Mouse (Mus musculus) cerebral cortex, adult 2 months (tissue): Measurements from ENCODE around the gene Gm20388.

ENCODE experiments used
- WGBS: fragments of 180-500 bp; shearing (Covaris S2); methylation state at CpG from one replicate; pipeline ENCODE4 v1.1.7; 2018; 5-methylcytosine and 5-hydroxymethylcytosine counted together

Gm20388 gene

GRCm38 (mm10) chr8:122362271-122362670 lies 2451.6 kb downstream of the Gm20388 start:
- WGBS: 30% methylated on average over 5 of the region's 5 CpGs

GRCm38 (mm10) chr8:122362967-122363366 lies 2452.3 kb downstream of the Gm20388 start:
- 31% methylated on average over 8 of the region's 8 CpGs for WGBS

- 58% methylated on average over 10 of the region's 10 CpGs for whole genome bisulfite sequencing
Observed at GRCm38 (mm10) chr8:122368494-122368893, 2457.9 kb downstream of the Gm20388 start.

GRCm38 (mm10) chr8:122369665-122370064 lies 2459.0 kb downstream of the Gm20388 start:
- 19% methylated on average over 9 of the region's 9 CpGs for WGBS

- 76% methylated on average over 6 of the region's 6 CpGs for WGBS
Observed at GRCm38 (mm10) chr8:122371706-122372105, 2461.1 kb downstream of the Gm20388 start.

GRCm38 (mm10) chr8:122375320-122375719 lies 2464.7 kb downstream of the Gm20388 start:
- WGBS: 77% methylated on average over 7 of the region's 7 CpGs

- 24% methylated on average over 13 of the region's 13 CpGs for WGBS
Observed at GRCm38 (mm10) chr8:122375751-122376364, 2465.2 kb downstream of the Gm20388 start.

GRCm38 (mm10) chr8:122376365-122377231 lies 2466.0 kb downstream of the Gm20388 start, which contains the start of gene Zc3h18:
Gene Zc3h18 (plus strand): TSS chr8:122376609.
- WGBS: under 1% methylated on average over 107 of the region's 107 CpGs

GRCm38 (mm10) chr8:122383039-122383438 lies 2472.4 kb downstream of the Gm20388 start:
- WGBS: 79% methylated on average over 4 of the region's 4 CpGs

- WGBS: 87% methylated on average over 3 of the region's 3 CpGs
Observed at GRCm38 (mm10) chr8:122389357-122389756, 2478.7 kb downstream of the Gm20388 start.

GRCm38 (mm10) chr8:122390758-122391157 lies 2480.1 kb downstream of the Gm20388 start:
- 80% methylated on average over 3 of the region's 3 CpGs for WGBS

GRCm38 (mm10) chr8:122395291-122395690 lies 2484.7 kb downstream of the Gm20388 start:
- 74% methylated on average over 6 of the region's 6 CpGs for WGBS

GRCm38 (mm10) chr8:122398186-122398585 lies 2487.5 kb downstream of the Gm20388 start:
- 94% methylated on average over 9 of the region's 9 CpGs for WGBS

GRCm38 (mm10) chr8:122405146-122405805 lies 2494.6 kb downstream of the Gm20388 start:
- WGBS: 93% methylated on average over 9 of the region's 9 CpGs

- 91% methylated on average over 7 of the region's 7 CpGs for WGBS
Observed at GRCm38 (mm10) chr8:122407678-122408077, 2497.0 kb downstream of the Gm20388 start.

- WGBS: 71% methylated on average over 9 of the region's 9 CpGs
Observed at GRCm38 (mm10) chr8:122414311-122414710, 2503.7 kb downstream of the Gm20388 start.

GRCm38 (mm10) chr8:122415554-122415953 lies 2504.9 kb downstream of the Gm20388 start:
- whole genome bisulfite sequencing: 75% methylated on average over 6 of the region's 6 CpGs

- 39% methylated on average over 9 of the region's 9 CpGs for WGBS
Observed at GRCm38 (mm10) chr8:122419881-122420555, 2509.4 kb downstream of the Gm20388 start.

- 82% methylated on average over 14 of the region's 14 CpGs for WGBS
Observed at GRCm38 (mm10) chr8:122421376-122422070, 2510.9 kb downstream of the Gm20388 start, which contains the start of gene Il17c. Gene Il17c (plus strand): TSS chr8:122422020.

GRCm38 (mm10) chr8:122423217-122423616 lies 2512.6 kb downstream of the Gm20388 start:
- WGBS: 87% methylated on average over 24 of the region's 24 CpGs

- 51% methylated on average over 5 of the region's 5 CpGs for WGBS
Observed at GRCm38 (mm10) chr8:122423659-122424058, 2513.0 kb downstream of the Gm20388 start.
